In the genomic region with DNA sequence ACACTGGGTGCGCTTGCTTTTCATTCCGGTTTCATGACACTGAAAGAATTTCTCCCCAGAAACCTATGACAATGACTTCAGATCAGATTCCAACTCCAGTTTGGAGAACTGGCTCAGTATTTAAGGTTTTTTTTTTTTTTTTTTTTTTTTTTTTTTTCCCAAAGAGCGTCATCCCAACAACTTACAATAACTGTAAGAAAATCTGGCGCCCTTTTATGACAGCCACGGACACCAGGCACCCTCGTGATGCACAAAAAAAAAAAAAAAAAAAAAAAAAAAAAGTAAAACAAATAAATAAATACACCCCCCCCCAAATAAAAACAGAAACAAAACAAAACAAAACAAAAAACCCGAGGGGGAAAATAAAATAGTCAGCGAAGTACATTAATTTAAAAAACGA, we compare ENCODE assay signal across 8 mouse cellular contexts. TPM values are rescaled to one million over a fixed set of nuclear protein-coding genes. Genes with fewer than 3 reads are reported as not detected.
DNase-seq lines count a peak whose midpoint lies in the region; ATAC-seq and TF ChIP-seq lines count a peak whose summit lies in the region.

No protein-coding gene starts in this region.

- H3K4me1 ChIP-seq in heart, postnatal 0 days (ENCODE audit: control insufficient read depth, insufficient read depth), result peaks cover under 1% of the 10 kb centered on the region; the same call in 1 of the 2 replicates
- peaks cover 16% of the 10 kb centered on the region for H3K4me1 ChIP-seq in hindbrain, embryonic 12.5 days
- peaks cover 22% of the 10 kb centered on the region for H3K4me1 ChIP-seq in midbrain, embryonic 12.5 days

- TF ChIP-seq EP300 in heart, postnatal 0 days (IDR thresholded peaks at IDR 0.05; ENCODE audit: low read depth), result no peak

- peak overlapping the region; percentile 83 for H3K4me2 ChIP-seq in heart, postnatal 0 days (ENCODE audit: low read depth, low read length)
- peak overlapping the region; percentile 78 for H3K4me2 ChIP-seq in hindbrain, embryonic 12.5 days (replicated peaks)
- peak overlapping the region; percentile 75 for H3K4me2 ChIP-seq in midbrain, embryonic 12.5 days (replicated peaks)

- 19% methylated on average over 9 of the region's 9 CpGs for WGBS in heart, postnatal 0 days
- WGBS in hindbrain, embryonic 12.5 days, result 8% methylated on average over 9 of the region's 9 CpGs
- 8% methylated on average over 9 of the region's 9 CpGs for WGBS in midbrain, embryonic 12.5 days

- no peak for DNase-seq in heart, postnatal 0 days (ENCODE audit: low spot score)
- DNase-seq in heart, postnatal 10 days, result no peak
- DNase-seq in ZHBTc4 (ENCODE audit: low read depth, low spot score), result peak; percentile 28
- DNase-seq in adrenal gland, adult 18-20 months (ENCODE audit: low spot score in 2 of 2), result no peak
- DNase-seq in urinary bladder, adult 18-20 months (ENCODE audit: low spot score in 2 of 2), result no peak
- no peak for DNase-seq in adrenal gland, adult 2 months

- no peaks in the 10 kb centered on the region for H3K9me3 ChIP-seq in heart, postnatal 0 days (replicated peaks; ENCODE audit: control insufficient read depth, low read length)
- no peaks in the 10 kb centered on the region for H3K9me3 ChIP-seq in hindbrain, embryonic 12.5 days (replicated peaks)
- H3K9me3 ChIP-seq in midbrain, embryonic 12.5 days, result no peaks in the 10 kb centered on the region

- intact Hi-C loops in heart, postnatal 10 days (cut with DNase I), result loop anchor here (2.0 kb wide), 1 partner anchor 281 kb away; a partner anchor contains a TSS

- no peaks in the 10 kb centered on the region for H3K36me3 ChIP-seq in heart, postnatal 0 days (replicated peaks; ENCODE audit: control insufficient read depth, insufficient read depth, low read length)
- no peaks in the 10 kb centered on the region for H3K36me3 ChIP-seq in hindbrain, embryonic 12.5 days
- no peaks in the 10 kb centered on the region for H3K36me3 ChIP-seq in midbrain, embryonic 12.5 days

- H3K4me3 ChIP-seq in heart, postnatal 0 days (ENCODE audit: low read depth, low read length), result peak overlapping the region; percentile 80
- H3K4me3 ChIP-seq in hindbrain, embryonic 12.5 days, result peak overlapping the region; percentile 55
- H3K4me3 ChIP-seq in midbrain, embryonic 12.5 days, result peak overlapping the region; percentile 64

- no peak for TF ChIP-seq CTCF in heart, postnatal 0 days (IDR thresholded peaks at IDR 0.05; ENCODE audit: low read depth)

- peak overlapping the region; percentile 87 for H3K27ac ChIP-seq in heart, postnatal 0 days (ENCODE audit: low read depth)
- H3K27ac ChIP-seq in hindbrain, embryonic 12.5 days, result no peak overlapping the region
- H3K27ac ChIP-seq in midbrain, embryonic 12.5 days (replicated peaks), result no peak overlapping the region

- H3K9ac ChIP-seq in heart, postnatal 0 days (replicated peaks; ENCODE audit: low read depth, low read length), result 0 out of 2 replicates have a peak overlapping the region, but pooled peaks have one; percentile 62
- no peak overlapping the region for H3K9ac ChIP-seq in hindbrain, embryonic 12.5 days
- H3K9ac ChIP-seq in midbrain, embryonic 12.5 days (replicated peaks), result no peak overlapping the region

- no peak for ATAC-seq in heart, postnatal 0 days (ENCODE audit: insufficient read depth, low read depth)
- ATAC-seq in hindbrain, embryonic 12.5 days (ENCODE audit: low FRiP score), result no peak
- ATAC-seq in midbrain, embryonic 12.5 days (ENCODE audit: low FRiP score, low read depth), result no peak

- H3K27me3 ChIP-seq in heart, postnatal 0 days (ENCODE audit: control insufficient read depth, insufficient read depth, low read length), result no peaks in the 10 kb centered on the region
- peaks cover 15% of the 10 kb centered on the region for H3K27me3 ChIP-seq in hindbrain, embryonic 12.5 days
- H3K27me3 ChIP-seq in midbrain, embryonic 12.5 days, result peaks cover 44% of the 10 kb centered on the region

RNA-seq across cellular contexts. Expression of a gene that starts 3.1 kb away (rescaled TPM):
- 53.3 and 58.1 TPM in 2 replicates for total RNA-seq in heart, postnatal 0 days (2014; rRNA removed; ENCODE audit: low replicate concordance)
- polyA plus RNA-seq in heart, postnatal 0 days (2015; fragmentation: Nextera tagmentation; extraction: Ambion mirVana), result 29.1 and 32.5 TPM in 2 replicates
- total RNA-seq in heart, postnatal 10 days (2021), result 10 to 100 TPM; 45.4 to 46.9 TPM
- 17.8 and 18.7 TPM in 2 replicates for polyA plus RNA-seq in hindbrain, embryonic 12.5 days (2016; fragmentation: Nextera tagmentation; extraction: Ambion mirVana)
- 12.0 and 14.2 TPM in 2 replicates for polyA plus RNA-seq in midbrain, embryonic 12.5 days (2016; fragmentation: Nextera tagmentation; extraction: Ambion mirVana)
- 10 to 100 TPM; 44.8 to 61.9 TPM for total RNA-seq in adrenal gland, adult 18-20 months (2021)
- 10 to 100 TPM; 45.5 to 71.4 TPM for total RNA-seq in adrenal gland, adult 2 months (2021)
- 33.7 and 34.7 TPM in 2 replicates for polyA plus RNA-seq in adrenal gland, adult 2 months (2012; rRNA removed)

RNA-seq across cellular contexts. Expression of a gene that starts 3.2 kb away (rescaled TPM):
- 9.3 TPM in 1 of 2 replicates, not detected in the other for total RNA-seq in heart, postnatal 0 days (2014; rRNA removed; ENCODE audit: low replicate concordance)
- 2.6 and 2.9 TPM in 2 replicates for polyA plus RNA-seq in heart, postnatal 0 days (2015; fragmentation: Nextera tagmentation; extraction: Ambion mirVana)
- total RNA-seq in heart, postnatal 10 days (2021), result 1 to 10 TPM; 3.2 to 4.0 TPM
- polyA plus RNA-seq in hindbrain, embryonic 12.5 days (2016; fragmentation: Nextera tagmentation; extraction: Ambion mirVana), result 3.7 and 4.4 TPM in 2 replicates
- 1.9 and 3.2 TPM in 2 replicates for polyA plus RNA-seq in midbrain, embryonic 12.5 days (2016; fragmentation: Nextera tagmentation; extraction: Ambion mirVana)
- 1 to 10 TPM; 4.9 to 9.2 TPM for total RNA-seq in adrenal gland, adult 18-20 months (2021)
- total RNA-seq in adrenal gland, adult 2 months (2021), result 1 to 10 TPM; 4.4 to 7.7 TPM
- 2.9 and 3.2 TPM in 2 replicates for polyA plus RNA-seq in adrenal gland, adult 2 months (2012; rRNA removed)

RNA-seq across cellular contexts. Expression of a gene that starts 13.5 kb away (rescaled TPM):
- total RNA-seq in heart, postnatal 0 days (2014; rRNA removed; ENCODE audit: low replicate concordance), result not detected in 2 replicates
- not detected in 2 replicates for polyA plus RNA-seq in heart, postnatal 0 days (2015; fragmentation: Nextera tagmentation; extraction: Ambion mirVana)
- not detected for total RNA-seq in heart, postnatal 10 days (2021)
- not detected in 2 replicates for polyA plus RNA-seq in hindbrain, embryonic 12.5 days (2016; fragmentation: Nextera tagmentation; extraction: Ambion mirVana)
- 0.03 TPM in 1 of 2 replicates, not detected in the other for polyA plus RNA-seq in midbrain, embryonic 12.5 days (2016; fragmentation: Nextera tagmentation; extraction: Ambion mirVana)
- under 1 TPM in 1 of 2 experiments, not detected in 1; 0.03 TPM for total RNA-seq in adrenal gland, adult 18-20 months (2021)
- under 1 TPM in 1 of 2 experiments, not detected in 1; 0.06 TPM for total RNA-seq in adrenal gland, adult 2 months (2021)
- polyA plus RNA-seq in adrenal gland, adult 2 months (2012; rRNA removed), result not detected in 2 replicates

RNA-seq across cellular contexts. Expression of a gene that starts 26.5 kb away (rescaled TPM):
- total RNA-seq in heart, postnatal 0 days (2014; rRNA removed; ENCODE audit: low replicate concordance), result not detected in 2 replicates
- not detected in 2 replicates for polyA plus RNA-seq in heart, postnatal 0 days (2015; fragmentation: Nextera tagmentation; extraction: Ambion mirVana)
- not detected for total RNA-seq in heart, postnatal 10 days (2021)
- polyA plus RNA-seq in hindbrain, embryonic 12.5 days (2016; fragmentation: Nextera tagmentation; extraction: Ambion mirVana), result not detected in 2 replicates
- not detected in 2 replicates for polyA plus RNA-seq in midbrain, embryonic 12.5 days (2016; fragmentation: Nextera tagmentation; extraction: Ambion mirVana)
- total RNA-seq in adrenal gland, adult 18-20 months (2021), result not detected
- not detected for total RNA-seq in adrenal gland, adult 2 months (2021)
- polyA plus RNA-seq in adrenal gland, adult 2 months (2012; rRNA removed), result not detected in 2 replicates

RNA-seq across cellular contexts. Expression of a gene that starts 30.3 kb away (rescaled TPM):
- not detected in 2 replicates for total RNA-seq in heart, postnatal 0 days (2014; rRNA removed; ENCODE audit: low replicate concordance)
- polyA plus RNA-seq in heart, postnatal 0 days (2015; fragmentation: Nextera tagmentation; extraction: Ambion mirVana), result 0.40 TPM in 1 of 2 replicates, not detected in the other
- not detected for total RNA-seq in heart, postnatal 10 days (2021)
- not detected in 2 replicates for polyA plus RNA-seq in hindbrain, embryonic 12.5 days (2016; fragmentation: Nextera tagmentation; extraction: Ambion mirVana)
- polyA plus RNA-seq in midbrain, embryonic 12.5 days (2016; fragmentation: Nextera tagmentation; extraction: Ambion mirVana), result not detected in 2 replicates
- total RNA-seq in adrenal gland, adult 18-20 months (2021), result not detected
- not detected for total RNA-seq in adrenal gland, adult 2 months (2021)
- not detected in 2 replicates for polyA plus RNA-seq in adrenal gland, adult 2 months (2012; rRNA removed)
